Mouse (Mus musculus) layer of hippocampus, adult 11-12 months (tissue): ENCODE data around the gene Olfr322.
"Not testable (repeated sequence)": the region's sequence is repeated elsewhere in the genome, so short reads cannot be mapped to it uniquely, and the experiment has no call there.

Source experiments
- DNase-seq: peaks from one replicate; pipeline ENCODE4 v3.0.0; 2022; ENCODE audit warnings: low spot score

The Olfr322 gene

GRCm38 (mm10) chr11:58658596-58658995, at the start of gene Olfr322:
Gene Olfr322 (plus strand): TSS chr11:58658782.
- no peak for DNase-seq

- DNase-seq, result no peak
These were observed 45.2 kb upstream of the Olfr322 start for GRCm38 (mm10) chr11:58613359-58613758.

- DNase-seq, result no peak
These were observed 44.1 kb upstream of the Olfr322 start for GRCm38 (mm10) chr11:58614526-58614925.

GRCm38 (mm10) chr11:58615975-58616374, 42.6 kb upstream of the Olfr322 start, which contains the start of gene 2210407C18Rik:
Gene 2210407C18Rik (minus strand): TSS chr11:58616075.
- no peak for DNase-seq

GRCm38 (mm10) chr11:58618369-58618768, 40.2 kb upstream of the Olfr322 start:
- no peak for DNase-seq

GRCm38 (mm10) chr11:58618793-58619192, 39.8 kb upstream of the Olfr322 start:
- peak; percentile 16 for DNase-seq

DNA sequence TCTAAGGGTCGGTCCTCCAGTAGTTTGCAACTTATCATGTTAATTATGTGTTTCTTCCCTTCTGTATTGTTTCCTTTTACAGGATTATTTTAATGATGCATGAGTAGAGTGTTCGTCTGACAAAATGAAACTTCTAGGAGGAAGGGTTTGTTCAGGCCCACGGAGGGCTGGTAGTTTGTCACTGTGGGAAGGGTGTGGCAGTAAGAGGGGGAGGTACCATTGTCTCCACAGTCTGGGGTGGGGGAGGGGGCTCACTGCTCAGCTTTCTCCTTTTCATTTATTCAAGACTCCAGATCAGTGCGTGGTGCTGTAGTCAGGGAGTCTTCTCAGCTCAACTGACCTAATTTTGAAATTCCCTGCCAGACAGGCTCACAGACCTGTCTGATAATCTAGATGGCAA, 32.4 kb upstream of the Olfr322 start:
- DNase-seq, result no peak

DNA sequence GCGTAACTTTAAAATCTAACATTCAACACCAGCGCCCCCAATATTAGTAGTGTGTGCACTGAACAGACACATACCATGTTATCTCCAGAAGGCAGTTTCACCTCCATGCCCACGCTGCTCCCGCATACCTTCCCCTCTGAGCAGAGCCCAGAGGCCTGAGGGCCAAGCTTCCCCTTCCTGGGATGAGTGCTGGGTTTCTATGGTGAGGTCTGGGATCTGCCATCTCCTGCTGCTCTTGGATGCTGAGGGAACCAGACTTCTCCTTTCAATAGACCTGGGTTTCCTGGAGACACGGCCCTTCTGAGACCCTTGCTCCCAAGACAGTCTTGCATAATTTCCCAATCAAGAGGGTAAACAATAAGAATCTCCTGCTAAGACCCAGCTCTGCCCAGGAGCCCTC, 28.2 kb upstream of the Olfr322 start, which contains the start of gene Olfr323:
TSS of gene Olfr323 (minus strand) at position 101 of the 400 bp plus-strand sequence.
- no peak for DNase-seq

DNA sequence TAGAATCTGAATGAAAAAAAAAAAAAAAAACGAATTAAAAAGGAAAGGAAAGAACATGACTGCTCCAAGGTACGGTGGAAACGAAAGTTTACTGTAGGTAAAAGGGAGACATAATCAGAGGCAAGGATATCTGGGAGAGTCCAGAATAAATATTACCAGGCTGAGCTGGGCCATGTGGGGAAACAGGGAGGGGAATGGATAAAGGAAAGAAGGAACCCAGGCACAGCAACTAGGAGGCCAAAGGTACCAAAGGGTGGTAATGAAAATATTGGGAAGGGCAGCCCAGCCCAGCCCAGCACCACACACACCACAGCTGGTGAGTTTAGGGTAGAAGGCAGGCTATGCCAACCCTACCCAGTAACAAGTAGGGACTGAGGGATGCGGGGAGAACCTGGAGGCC, 23.7 kb upstream of the Olfr322 start:
- DNase-seq, result no peak

- DNase-seq, result peak; percentile 41
These were observed 22.1 kb upstream of the Olfr322 start for GRCm38 (mm10) chr11:58636376-58636977.

DNA sequence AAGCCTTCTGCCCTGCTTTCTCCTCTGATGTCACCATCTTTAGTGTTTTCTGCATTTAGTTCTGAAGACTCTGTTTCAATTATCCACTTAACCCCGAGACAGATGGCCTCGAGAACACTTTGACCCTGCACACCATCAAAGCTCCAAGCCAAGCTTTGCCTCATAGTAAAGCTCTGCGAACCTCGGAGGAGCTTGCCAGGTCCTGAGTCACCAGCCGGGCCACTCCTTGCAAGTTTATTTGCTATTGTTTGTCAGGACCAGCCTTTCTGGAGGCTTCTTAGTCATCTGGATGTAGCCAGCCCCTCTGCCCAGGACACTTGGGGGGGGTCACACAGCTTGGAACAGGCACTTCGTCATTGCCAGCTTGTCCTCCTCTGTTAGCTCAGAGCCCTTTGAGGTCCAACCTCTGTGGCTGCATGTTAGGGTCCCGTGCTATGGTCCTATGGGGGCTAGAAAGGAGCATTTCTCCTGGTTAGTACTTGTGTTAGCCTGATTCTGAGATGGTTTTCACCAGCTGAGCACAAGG, 20.3 kb upstream of the Olfr322 start:
- DNase-seq, result no peak

DNA sequence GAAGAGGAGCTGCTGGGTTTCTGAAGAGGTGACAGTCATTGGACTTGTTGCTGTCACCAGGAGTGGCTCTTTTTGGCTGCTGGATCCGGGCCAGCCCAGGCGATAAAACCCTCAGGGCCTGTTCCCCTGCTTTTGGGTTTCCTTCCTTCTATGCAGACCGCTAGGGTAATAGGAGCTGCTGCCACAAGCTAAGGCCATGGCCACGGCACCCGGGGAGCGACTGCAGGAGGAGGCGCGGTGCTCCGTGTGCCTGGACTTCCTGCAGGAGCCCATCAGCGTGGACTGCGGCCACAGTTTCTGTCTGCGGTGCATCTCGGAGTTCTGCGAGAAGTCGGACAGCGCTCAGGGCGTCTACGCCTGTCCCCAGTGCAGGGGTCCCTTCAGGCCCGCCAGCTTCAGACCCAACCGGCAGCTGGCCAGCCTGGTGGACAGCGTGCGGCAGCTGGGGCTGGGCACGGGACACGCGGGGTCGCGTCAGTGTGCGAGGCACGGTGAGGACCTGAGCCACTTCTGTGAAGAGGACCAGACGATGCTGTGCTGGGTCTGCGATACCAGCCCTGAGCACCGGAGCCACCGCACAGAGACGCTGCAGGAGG, 18.2 kb upstream of the Olfr322 start, which contains the start of gene Trim58:
TSS of gene Trim58 (plus strand) at position 194 of the 596 bp plus-strand sequence.
- no peak for DNase-seq

GRCm38 (mm10) chr11:58641057-58641456, 17.5 kb upstream of the Olfr322 start:
- no peak for DNase-seq

DNA sequence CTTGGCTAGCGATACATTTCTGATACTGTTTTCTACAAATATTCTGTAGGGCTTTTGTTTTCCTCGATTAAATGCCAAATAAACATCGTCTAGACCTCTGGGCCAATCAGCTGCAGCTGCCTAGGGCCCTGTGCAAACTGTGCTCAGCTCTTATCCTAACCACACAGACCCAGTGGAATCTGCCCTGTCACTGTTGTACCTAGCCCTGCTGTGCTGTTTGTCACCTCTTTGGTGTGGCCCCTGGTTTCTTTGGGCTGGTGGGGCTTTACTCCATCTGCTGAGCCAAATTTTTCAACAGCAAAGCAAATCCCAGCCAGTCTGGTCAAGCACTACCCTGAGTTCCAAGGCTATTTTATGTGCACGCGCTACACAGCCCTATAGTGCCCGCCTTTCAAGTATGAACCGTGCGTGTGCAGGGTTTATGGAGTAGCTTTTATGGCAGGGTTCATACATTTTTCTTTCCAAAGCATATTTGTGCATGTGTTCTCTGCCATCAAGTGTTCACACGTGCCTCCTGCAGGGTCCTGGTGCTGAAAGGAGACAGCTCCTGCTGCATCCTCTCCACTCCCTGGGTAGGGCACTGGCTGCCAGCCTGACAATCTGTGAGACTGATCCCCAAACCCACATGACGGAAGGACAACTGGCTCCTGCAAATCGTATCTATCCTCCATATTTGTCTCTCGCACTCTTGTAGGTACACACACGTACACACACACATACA, 16.8 kb upstream of the Olfr322 start:
- DNase-seq, result no peak

DNA sequence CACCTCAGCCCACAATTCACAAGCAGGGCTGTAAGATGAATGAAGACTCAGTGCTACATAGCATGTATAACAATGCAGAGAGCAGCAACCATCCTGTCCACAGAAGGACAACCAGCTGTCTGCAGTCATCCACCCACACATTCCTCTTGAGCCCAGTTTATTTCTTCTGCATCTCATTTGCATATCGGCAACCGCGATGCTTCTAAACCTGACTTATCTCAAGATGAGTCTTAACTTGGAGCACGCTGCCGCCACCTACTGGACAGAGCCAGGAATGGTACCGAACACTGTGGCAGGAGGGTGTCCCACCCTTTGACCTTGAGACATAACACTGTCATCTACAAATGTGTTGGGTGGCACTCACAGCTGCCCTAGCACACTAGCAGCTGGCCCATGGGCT, 15.2 kb upstream of the Olfr322 start:
- peak; percentile 27 for DNase-seq

GRCm38 (mm10) chr11:58655151-58655550, 3.4 kb upstream of the Olfr322 start:
- no peak for DNase-seq

GRCm38 (mm10) chr11:58669252-58669651, 10.7 kb downstream of the Olfr322 start:
- no peak for DNase-seq

- no peak for DNase-seq
These were observed 13.2 kb downstream of the Olfr322 start for GRCm38 (mm10) chr11:58671825-58672224.

DNA sequence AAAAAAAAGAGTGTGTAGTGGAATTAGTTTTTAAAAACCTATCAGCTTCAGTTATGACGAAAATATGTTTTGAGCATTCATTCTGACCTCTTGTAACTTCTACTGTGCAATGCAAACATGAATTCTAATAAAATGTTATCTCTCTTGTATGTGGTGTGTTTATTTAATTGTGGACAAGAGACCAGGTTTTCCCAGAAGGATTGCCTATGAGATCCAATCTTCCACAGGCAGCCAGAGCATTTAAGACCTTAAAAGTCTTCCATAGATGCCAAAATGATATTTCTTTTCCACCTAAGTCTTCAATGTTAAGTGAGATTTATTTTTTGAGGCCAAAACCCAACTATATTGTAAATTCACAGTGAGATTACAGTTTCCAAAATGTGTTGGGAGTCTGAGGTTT, 22.2 kb downstream of the Olfr322 start, which contains the start of gene Olfr320:
TSS of gene Olfr320 (plus strand) at position 301 of the 400 bp plus-strand sequence.
- no peak for DNase-seq

DNA sequence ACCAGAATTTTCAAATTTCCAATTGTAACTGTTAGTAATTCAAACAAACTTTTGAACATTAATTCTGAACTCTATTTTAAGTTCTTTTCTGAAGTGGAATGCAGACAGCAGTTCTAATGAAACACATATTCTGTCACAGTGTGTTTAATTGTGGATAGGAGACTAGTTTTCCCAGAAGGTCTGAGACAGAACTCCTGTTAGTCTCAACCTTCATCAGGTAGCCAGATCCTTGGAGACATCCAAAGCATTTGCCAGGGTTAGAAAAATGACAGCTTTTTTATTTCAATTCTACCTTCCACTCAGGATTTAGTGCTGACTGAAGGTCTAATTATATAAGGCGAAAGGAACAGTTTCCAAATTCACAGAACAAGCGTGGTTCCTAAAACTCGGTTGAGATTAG, 40.3 kb downstream of the Olfr322 start, which contains the start of gene Olfr319:
TSS of gene Olfr319 (plus strand) at position 301 of the 400 bp plus-strand sequence.
- no peak for DNase-seq

DNA sequence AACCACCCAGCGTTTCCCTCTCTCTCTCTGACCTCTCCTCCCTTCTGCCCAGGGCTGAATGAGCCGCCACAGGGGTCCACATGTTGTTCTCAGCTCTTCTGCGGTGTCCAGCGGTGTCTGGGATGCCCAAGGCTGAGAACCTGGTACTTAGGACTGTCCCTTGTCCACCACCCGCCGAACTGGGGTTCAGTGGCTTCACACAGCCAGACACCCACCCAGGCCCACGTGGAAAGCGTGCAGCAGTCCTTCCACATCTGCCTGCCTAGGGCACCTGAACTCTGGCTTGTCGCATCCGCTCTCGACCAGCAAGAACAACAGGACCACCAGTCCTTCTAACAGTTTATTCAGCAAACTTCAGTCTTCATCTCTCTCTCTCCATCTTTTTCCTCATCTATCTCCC, 50.5 kb downstream of the Olfr322 start:
- DNase-seq, result no peak

GRCm38 (mm10) chr11:58717723-58718122, 59.1 kb downstream of the Olfr322 start:
- not testable (repeated sequence) for DNase-seq
